Mouse (Mus musculus) midbrain, embryonic 11.5 days (tissue): ENCODE data around the gene Tango2. TPM values are rescaled to one million over a fixed set of nuclear protein-coding genes. Genes with fewer than 3 reads are reported as not detected.

Experiments
- ATAC-seq: fragments of 200-750 bp; cut with Nextera tagmentation; 2 replicates; pipeline ENCODE4 v1.8.0; 2017; ENCODE audit warnings: moderate TSS enrichment, moderate library complexity; ENCODE audit not compliant: low FRiP score
- DNase-seq: peaks from one replicate; pipeline ENCODE4 v3.0.0; 2015; ENCODE audit warnings: low spot score; ENCODE audit errors: missing footprints
- H3K27ac ChIP-seq: fragments of 300-500 bp; sonication (generic); 2 replicates; pipeline ENCODE4 v1.5.1; 2014; ENCODE audit warnings: low read depth, low read length
- H3K27me3 ChIP-seq: fragments of 300-500 bp; sonication (generic); 2 replicates; pipeline ENCODE4 v1.6.1; 2014; ENCODE audit warnings: mild to moderate bottlenecking, low read length, moderate library complexity, mixed read lengths; ENCODE audit not compliant: control insufficient read depth, insufficient read depth
- H3K36me3 ChIP-seq: fragments of 300-500 bp; sonication (generic); 2 replicates; pipeline ENCODE4 v1.6.1; 2014; ENCODE audit warnings: mild to moderate bottlenecking, low read length, moderate library complexity, mixed read lengths; ENCODE audit not compliant: control insufficient read depth, insufficient read depth
- H3K4me1 ChIP-seq: fragments of 300-500 bp; sonication (generic); 2 replicates; pipeline ENCODE4 v1.6.1; 2014; ENCODE audit warnings: low read length; ENCODE audit not compliant: control insufficient read depth, insufficient read depth
- H3K4me2 ChIP-seq: fragments of 300-500 bp; sonication (generic); 2 replicates; pipeline ENCODE4 v1.6.1; 2014; ENCODE audit warnings: mild to moderate bottlenecking, moderate library complexity
- H3K4me3 ChIP-seq: fragments of 300-500 bp; sonication (generic); 2 replicates; pipeline ENCODE4 v1.5.1; 2014; ENCODE audit warnings: low read depth, low read length
- H3K9ac ChIP-seq: fragments of 300-500 bp; sonication (generic); 2 replicates; pipeline ENCODE4 v1.6.1; 2014; ENCODE audit warnings: low read length
- H3K9me3 ChIP-seq: fragments of 300-500 bp; sonication (generic); 2 replicates; pipeline ENCODE4 v1.6.1; 2016; ENCODE audit warnings: low read length; ENCODE audit not compliant: control insufficient read depth
- WGBS: fragments of 180-500 bp; shearing (Covaris S2); extraction: QIAGEN DNeasy Blood & Tissue Kit; methylation state at CpG from one replicate; pipeline ENCODE4 v1.1.7; 2014; 5-methylcytosine and 5-hydroxymethylcytosine counted together
- polyA plus RNA-seq: library from polyadenylated mRNA; unstranded; fragments of >200 nt; fragmentation: Nextera tagmentation; extraction: Ambion mirVana; gene quantifications from 2 replicates; pipeline ENCODE4 v1.2.1, GENCODE M21; 2014

Gene Tango2
- polyA plus RNA-seq, 1 experiment from 2014 or later, result 38.9 TPM

- WGBS, result 90% methylated on average over 8 of the region's 8 CpGs
- no peak overlapping the region for H3K4me2 ChIP-seq
- DNase-seq, result no peak
- H3K9me3 ChIP-seq, result no peaks in the 10 kb centered on the region
- H3K27me3 ChIP-seq, result no peaks in the 10 kb centered on the region; the same call in 1 of the 2 replicates
- H3K4me3 ChIP-seq, result no peak overlapping the region
- ATAC-seq, result no peak
- H3K27ac ChIP-seq, result no peak overlapping the region
- peaks cover 24% of the 10 kb centered on the region for H3K4me1 ChIP-seq
- H3K9ac ChIP-seq, result no peak overlapping the region
- H3K36me3 ChIP-seq, result no peaks in the 10 kb centered on the region
Measured at GRCm38 (mm10) chr16:18341605-18342004, 6.3 kb downstream of the Tango2 start.

- no peak for DNase-seq
- Histone ChIP-seq H3K9ac (no peak overlapping the region), H3K4me1 (peaks cover 20% of the 10 kb centered on the region), H3K9me3 (no peaks in the 10 kb centered on the region), H3K27me3 (no peaks in the 10 kb centered on the region), H3K4me3 (no peak overlapping the region), H3K27ac (no peak overlapping the region), H3K36me3 (no peaks in the 10 kb centered on the region), H3K4me2 (no peak overlapping the region)
- WGBS, result 48% methylated on average over 1 of the region's 1 CpGs
- no peak for ATAC-seq
Measured at GRCm38 (mm10) chr16:18339866-18340265, 8.0 kb downstream of the Tango2 start.

- WGBS, result 91% methylated on average over 4 of the region's 4 CpGs
- Histone ChIP-seq H3K9me3 (no peaks in the 10 kb centered on the region), H3K4me2 (no peak overlapping the region), H3K27me3 (no peaks in the 10 kb centered on the region), H3K4me3 (no peak overlapping the region), H3K27ac (no peak overlapping the region), H3K36me3 (no peaks in the 10 kb centered on the region), H3K9ac (no peak overlapping the region), H3K4me1 (peaks cover 3% of the 10 kb centered on the region; the same call in 1 of the 2 replicates)
- no peak for DNase-seq
- ATAC-seq, result no peak
Measured at GRCm38 (mm10) chr16:18337261-18337660, 10.6 kb downstream of the Tango2 start.

- no peak overlapping the region for H3K27ac ChIP-seq
- no peak overlapping the region for H3K9ac ChIP-seq
- 87% methylated on average over 3 of the region's 3 CpGs for WGBS
- H3K4me2 ChIP-seq, result no peak overlapping the region
- H3K4me3 ChIP-seq, result no peak overlapping the region
- peaks cover 3% of the 10 kb centered on the region; the same call in 1 of the 2 replicates for H3K4me1 ChIP-seq
- no peaks in the 10 kb centered on the region for H3K36me3 ChIP-seq
- no peak for ATAC-seq
- no peak for DNase-seq
- H3K9me3 ChIP-seq, result no peaks in the 10 kb centered on the region
- H3K27me3 ChIP-seq, result no peaks in the 10 kb centered on the region
Measured at GRCm38 (mm10) chr16:18335981-18336380, 11.9 kb downstream of the Tango2 start.

- WGBS, result 90% methylated on average over 3 of the region's 3 CpGs
- Histone ChIP-seq H3K27ac (no peak overlapping the region), H3K9me3 (no peaks in the 10 kb centered on the region), H3K9ac (no peak overlapping the region), H3K4me1 (no peaks in the 10 kb centered on the region), H3K4me2 (no peak overlapping the region), H3K4me3 (no peak overlapping the region), H3K36me3 (no peaks in the 10 kb centered on the region), H3K27me3 (no peaks in the 10 kb centered on the region)
- DNase-seq, result no peak
- ATAC-seq, result no peak
Measured at GRCm38 (mm10) chr16:18333976-18334375, 13.9 kb downstream of the Tango2 start.

GRCm38 (mm10) chr16:18328524-18328923 is 19.4 kb downstream of the Tango2 start:
- Histone ChIP-seq H3K9me3 (no peaks in the 10 kb centered on the region), H3K9ac (no peak overlapping the region), H3K4me1 (no peaks in the 10 kb centered on the region), H3K4me3 (no peak overlapping the region), H3K27me3 (no peaks in the 10 kb centered on the region), H3K36me3 (no peaks in the 10 kb centered on the region), H3K4me2 (no peak overlapping the region), H3K27ac (no peak overlapping the region)
- 89% methylated on average over 1 of the region's 1 CpGs for WGBS
- DNase-seq (no peak), ATAC-seq (no peak)

GRCm38 (mm10) chr16:18327936-18328335 is 20.0 kb downstream of the Tango2 start:
- Histone ChIP-seq H3K27ac (no peak overlapping the region), H3K27me3 (no peaks in the 10 kb centered on the region), H3K4me2 (no peak overlapping the region), H3K9me3 (no peaks in the 10 kb centered on the region), H3K4me3 (no peak overlapping the region), H3K36me3 (no peaks in the 10 kb centered on the region), H3K9ac (no peak overlapping the region), H3K4me1 (no peaks in the 10 kb centered on the region)
- ATAC-seq, result no peak
- no peak for DNase-seq
- WGBS, result 92% methylated on average over 9 of the region's 9 CpGs

- H3K36me3 ChIP-seq, result no peaks in the 10 kb centered on the region
- DNase-seq, result no peak
- no peak overlapping the region for H3K9ac ChIP-seq
- no peak for ATAC-seq
- H3K4me1 ChIP-seq, result no peaks in the 10 kb centered on the region
- 87% methylated on average over 4 of the region's 4 CpGs for WGBS
- H3K27ac ChIP-seq, result no peak overlapping the region
- H3K9me3 ChIP-seq, result no peaks in the 10 kb centered on the region
- no peak overlapping the region for H3K4me2 ChIP-seq
- H3K4me3 ChIP-seq, result no peak overlapping the region
- H3K27me3 ChIP-seq, result no peaks in the 10 kb centered on the region
Measured at GRCm38 (mm10) chr16:18325741-18326140, 22.2 kb downstream of the Tango2 start.

- 77% methylated on average over 6 of the region's 6 CpGs for WGBS
- no peak for ATAC-seq
- H3K27ac ChIP-seq, result no peak overlapping the region
Measured at GRCm38 (mm10) chr16:18324031-18324430, 23.9 kb downstream of the Tango2 start.

GRCm38 (mm10) chr16:18323460-18323859 is 24.4 kb downstream of the Tango2 start:
- Histone ChIP-seq H3K36me3 (no peaks in the 10 kb centered on the region), H3K9me3 (no peaks in the 10 kb centered on the region), H3K27ac (no peak overlapping the region), H3K4me1 (no peaks in the 10 kb centered on the region), H3K4me3 (no peak overlapping the region), H3K9ac (no peak overlapping the region), H3K27me3 (no peaks in the 10 kb centered on the region), H3K4me2 (no peak overlapping the region)
- no peak for ATAC-seq
- DNase-seq, result no peak
- 85% methylated on average over 2 of the region's 2 CpGs for WGBS

More at GRCm38 (mm10) chr16:18324031-18324430, 23.9 kb downstream of the Tango2 start:
- no peak overlapping the region for H3K4me2 ChIP-seq
- no peak overlapping the region for H3K4me3 ChIP-seq
- no peak overlapping the region for H3K9ac ChIP-seq
- H3K9me3 ChIP-seq, result no peaks in the 10 kb centered on the region
- no peaks in the 10 kb centered on the region for H3K27me3 ChIP-seq
- no peak for DNase-seq
- H3K4me1 ChIP-seq, result no peaks in the 10 kb centered on the region
- H3K36me3 ChIP-seq, result no peaks in the 10 kb centered on the region
